ENCODE assay signal across 9 mouse cellular contexts in the genomic region with DNA sequence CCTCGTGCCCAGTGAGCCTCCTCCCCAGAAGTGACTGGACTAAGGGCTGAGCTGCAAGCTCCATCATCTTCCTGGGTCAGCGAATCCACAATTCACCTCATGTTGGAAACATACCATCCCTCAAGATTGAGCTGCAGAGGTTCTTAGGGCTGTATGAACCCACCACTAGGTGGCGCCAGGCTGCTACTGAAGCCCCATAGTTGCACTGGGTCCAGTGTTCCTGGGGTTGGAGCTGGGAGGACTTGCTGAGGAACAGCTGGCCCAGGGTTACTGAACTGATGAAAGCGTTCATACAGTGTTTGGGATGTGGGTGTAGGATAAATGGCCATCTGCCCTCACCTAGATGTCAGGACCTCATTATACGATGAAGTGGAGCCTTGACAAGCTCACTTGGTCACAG. TPM values are rescaled to one million over a fixed set of nuclear protein-coding genes. Genes with fewer than 3 reads are reported as not detected.
A peak's percentile ranks its signal among the peaks of the same experiment; 100 is the strongest.
DNase-seq lines count a peak whose midpoint lies in the region; ATAC-seq and TF ChIP-seq lines count a peak whose summit lies in the region.
"Had no signal": no experiment of that assay in that cellular context is flagged by ENCODE, and none has a peak within 500 bp of the region (broad histone marks: within the 10 kb centered on the region; RNA-seq: fewer than 3 reads in every experiment).

No protein-coding gene starts in this region.

- peaks cover 7% of the 10 kb centered on the region for H3K36me3 ChIP-seq in embryonic facial prominence, embryonic 11.5 days (replicated peaks; ENCODE audit: control insufficient read depth, insufficient read depth, low read depth, low read length)
- peaks cover 26% of the 10 kb centered on the region for H3K36me3 ChIP-seq in spleen, adult 2 months (ENCODE audit: control insufficient read depth, insufficient read depth, low read length)

- H3K9me3 ChIP-seq in embryonic facial prominence, embryonic 11.5 days (replicated peaks; ENCODE audit: control insufficient read depth, low read length): no peaks in the 10 kb centered on the region
- H3K9me3 ChIP-seq: midbrain, embryonic 12.5 days had no signal

- no peak for TF ChIP-seq POLR2A in spleen, adult 2 months (IDR thresholded peaks at IDR 0.05; ENCODE audit: low read depth, low read length)

- no peaks in the 10 kb centered on the region for H3K4me1 ChIP-seq in embryonic facial prominence, embryonic 11.5 days (ENCODE audit: control insufficient read depth, insufficient read depth, low read length)
- no peaks in the 10 kb centered on the region for H3K4me1 ChIP-seq in spleen, adult 2 months (ENCODE audit: control insufficient read depth, insufficient read depth, insufficient read length)
- H3K4me1 ChIP-seq: midbrain, embryonic 12.5 days had no signal

- 49% methylated on average over 5 of the region's 5 CpGs for whole genome bisulfite sequencing in embryonic facial prominence, embryonic 11.5 days
- WGBS in spleen, adult 2 months: 53% methylated on average over 5 of the region's 5 CpGs

- intact Hi-C loops in heart, postnatal 25 days (cut with DNase I): loop anchor here (1.0 kb wide), 2 partner anchors 20 to 217 kb away; no protein-coding TSS in a partner anchor
- intact Hi-C loops in heart, postnatal 14 days (cut with DNase I): loop anchor here (1.0 to 2.0 kb wide), 2 partner anchors 21 to 219 kb away; no protein-coding TSS in a partner anchor

- no peak overlapping the region for H3K9ac ChIP-seq in embryonic facial prominence, embryonic 11.5 days (replicated peaks; ENCODE audit: low read length)
- H3K9ac ChIP-seq: midbrain, embryonic 12.5 days had no signal

- no peaks in the 10 kb centered on the region for H3K27me3 ChIP-seq in embryonic facial prominence, embryonic 11.5 days (ENCODE audit: control insufficient read depth, insufficient read depth, low read length)
- H3K27me3 ChIP-seq in spleen, adult 2 months (ENCODE audit: control insufficient read depth, insufficient read depth, low read length): no peaks in the 10 kb centered on the region
- H3K27me3 ChIP-seq: midbrain, embryonic 12.5 days had no signal

- H3K4me2 ChIP-seq in embryonic facial prominence, embryonic 11.5 days (ENCODE audit: low read depth, low read length): no peak overlapping the region
- H3K4me2 ChIP-seq: midbrain, embryonic 12.5 days had no signal

- peak; percentile 24; the same call in 1 of the 2 replicates for ATAC-seq in embryonic facial prominence, embryonic 11.5 days (replicated peaks; ENCODE audit: insufficient number of reproducible peaks, low FRiP score, low TSS enrichment, low read depth)

- H3K27ac ChIP-seq in embryonic facial prominence, embryonic 11.5 days (replicated peaks; ENCODE audit: low read depth, low read length): no peak overlapping the region
- no peak overlapping the region for H3K27ac ChIP-seq in spleen, adult 2 months (ENCODE audit: insufficient read depth, low read length)
- H3K27ac ChIP-seq: midbrain, embryonic 12.5 days had no signal

- DNase-seq in heart, adult 18-20 months: peak; percentile 67 to 84
- no peak for DNase-seq in heart, postnatal 25 days (ENCODE audit: low spot score)
- peak; percentile 82 for DNase-seq in adrenal gland, postnatal 10 days
- DNase-seq in embryonic facial prominence, embryonic 11.5 days (ENCODE audit: low spot score): peak; percentile 78
- DNase-seq in heart, postnatal 14 days: peak; percentile 78 to 84
- peak; percentile 60 to 71 for DNase-seq in layer of hippocampus, postnatal 36 days
- peak; percentile 83 for DNase-seq in mesoderm, embryonic 11.5 days (ENCODE audit: low read depth, low spot score)
- DNase-seq in spleen, adult 2 months (ENCODE audit: low read depth in 1 of 2, low spot score in 2 of 2): peak; percentile 46 to 67

- H3K4me3 ChIP-seq in embryonic facial prominence, embryonic 11.5 days (ENCODE audit: low read depth, low read length): no peak overlapping the region
- H3K4me3 ChIP-seq in spleen, adult 2 months (ENCODE audit: extremely low read depth, insufficient read depth, insufficient read length): no peak overlapping the region
- H3K4me3 ChIP-seq: midbrain, embryonic 12.5 days had no signal

- TF ChIP-seq CTCF in spleen, adult 2 months (IDR thresholded peaks at IDR 0.05; ENCODE audit: extremely low read depth, insufficient read depth, insufficient read length, insufficient replicate concordance): peak; percentile 89; the same call in 1 of the 2 replicates

RNA-seq across cellular contexts. Expression of gene Cacfd1, which starts 8.1 kb away (rescaled TPM):
- 10 to 100 TPM; 45.6 to 48.8 TPM for total RNA-seq in heart, adult 18-20 months (2021)
- total RNA-seq in heart, postnatal 25 days (2021): 10 to 100 TPM; 37.3 to 41.6 TPM
- total RNA-seq in adrenal gland, postnatal 10 days (2021): 10 to 100 TPM; 40.6 to 42.0 TPM
- polyA plus RNA-seq in embryonic facial prominence, embryonic 11.5 days (2014; fragmentation: Nextera tagmentation; extraction: Ambion mirVana): 66.2 and 68.9 TPM in 2 replicates
- total RNA-seq in heart, postnatal 14 days (2021): 10 to 100 TPM; 32.4 to 37.2 TPM
- total RNA-seq in layer of hippocampus, postnatal 36 days (2021): 10 to 100 TPM; 42.8 to 46.6 TPM
- polyA plus RNA-seq in spleen, adult 2 months (2012; rRNA removed): 29.9 and 31.2 TPM in 2 replicates

RNA-seq across cellular contexts. Expression of gene Slc2a6, which starts 10.0 kb away (rescaled TPM):
- total RNA-seq in heart, adult 18-20 months (2021): under 1 TPM; 0.17 to 0.31 TPM
- under 1 TPM; 0.25 to 0.39 TPM for total RNA-seq in heart, postnatal 25 days (2021)
- 1 to 10 TPM; 1.2 to 1.7 TPM for total RNA-seq in adrenal gland, postnatal 10 days (2021)
- 0.84 and 1.2 TPM in 2 replicates for polyA plus RNA-seq in embryonic facial prominence, embryonic 11.5 days (2014; fragmentation: Nextera tagmentation; extraction: Ambion mirVana)
- total RNA-seq in heart, postnatal 14 days (2021): under 1 TPM; 0.41 TPM
- total RNA-seq in layer of hippocampus, postnatal 36 days (2021): 10 to 100 TPM; 40.1 to 44.9 TPM
- 18.9 and 27.5 TPM in 2 replicates for polyA plus RNA-seq in spleen, adult 2 months (2012; rRNA removed)

RNA-seq across cellular contexts. Expression of gene Adamts13, which starts 44.6 kb away (rescaled TPM):
- not detected for total RNA-seq in heart, adult 18-20 months (2021)
- total RNA-seq in heart, postnatal 25 days (2021): not detected
- total RNA-seq in adrenal gland, postnatal 10 days (2021): 1 to 10 TPM; 1.9 to 3.1 TPM
- not detected in 2 replicates for polyA plus RNA-seq in embryonic facial prominence, embryonic 11.5 days (2014; fragmentation: Nextera tagmentation; extraction: Ambion mirVana)
- total RNA-seq in heart, postnatal 14 days (2021): not detected
- total RNA-seq in layer of hippocampus, postnatal 36 days (2021): 1 to 10 TPM in 1 of 2 experiments, under 1 TPM in 1; 0.71 to 1.7 TPM
- polyA plus RNA-seq in spleen, adult 2 months (2012; rRNA removed): 1.9 and 2.4 TPM in 2 replicates
- polyA plus RNA-seq: midbrain, embryonic 12.5 days had no signal

RNA-seq across cellular contexts. Expression of gene Rexo4, which starts 53.6 kb away (rescaled TPM):
- total RNA-seq in heart, adult 18-20 months (2021): 10 to 100 TPM; 11.1 to 12.1 TPM
- total RNA-seq in heart, postnatal 25 days (2021): 10 to 100 TPM; 13.9 to 15.2 TPM
- total RNA-seq in adrenal gland, postnatal 10 days (2021): 10 to 100 TPM; 28.6 to 31.0 TPM
- polyA plus RNA-seq in embryonic facial prominence, embryonic 11.5 days (2014; fragmentation: Nextera tagmentation; extraction: Ambion mirVana): 50.6 and 51.9 TPM in 2 replicates
- total RNA-seq in heart, postnatal 14 days (2021): 10 to 100 TPM; 13.6 to 16.4 TPM
- total RNA-seq in layer of hippocampus, postnatal 36 days (2021): 10 to 100 TPM; 64.8 to 74.5 TPM
- polyA plus RNA-seq in spleen, adult 2 months (2012; rRNA removed): 19.3 and 22.8 TPM in 2 replicates

RNA-seq across cellular contexts. Expression of gene Mymk, which starts 54.2 kb away (rescaled TPM):
- total RNA-seq in heart, adult 18-20 months (2021): not detected
- total RNA-seq in heart, postnatal 25 days (2021): not detected
- total RNA-seq in adrenal gland, postnatal 10 days (2021): 1 to 10 TPM in 1 of 2 experiments, under 1 TPM in 1; 0.45 to 2.7 TPM
- 2.3 and 4.0 TPM in 2 replicates for polyA plus RNA-seq in embryonic facial prominence, embryonic 11.5 days (2014; fragmentation: Nextera tagmentation; extraction: Ambion mirVana)
- not detected for total RNA-seq in heart, postnatal 14 days (2021)
- total RNA-seq in layer of hippocampus, postnatal 36 days (2021): under 1 TPM; 0.46 to 0.77 TPM
- polyA plus RNA-seq in spleen, adult 2 months (2012; rRNA removed): 0.47 and 0.67 TPM in 2 replicates

Comparison
In these comparisons a context has a peak if more than half of its experiments do, and no peak if none do; other contexts are left out.
1. RNA of gene Slc2a6, which starts 10.0 kb away (total RNA-seq): 40.1 to 44.9 TPM in layer of hippocampus, postnatal 36 days; 1.2 to 1.7 TPM in adrenal gland, postnatal 10 days, 0.41 TPM in heart, postnatal 14 days, 0.25 to 0.39 TPM in heart, postnatal 25 days and 0.17 to 0.31 TPM in heart, adult 18-20 months; every median in the first group is over 10 times any median in the second.